Mouse (Mus musculus): ENCODE results near the gene Tpst1.
"Not testable (repeated sequence)": the region's sequence is repeated elsewhere in the genome, so short reads cannot be mapped to it uniquely, and the experiment has no call there.

Gene Tpst1

GRCm38 (mm10) chr5:130073026-130073425 is at the start of gene Tpst1:
Tpst1 (plus strand) TSS chr5:130073326.
- no peak for DNase-seq

- peak; percentile 65 for DNase-seq
Observed at GRCm38 (mm10) chr5:130023767-130024539, 49.2 kb upstream of the Tpst1 start.

GRCm38 (mm10) chr5:130027134-130027533 is 46.0 kb upstream of the Tpst1 start:
- no peak for DNase-seq

- DNase-seq, result no peak
Observed at GRCm38 (mm10) chr5:130027696-130028095, 45.4 kb upstream of the Tpst1 start.

GRCm38 (mm10) chr5:130029142-130029897 is 43.8 kb upstream of the Tpst1 start, which contains the start of the genes Asl and Crcp:
Asl (minus strand) TSS chr5:130029247.
Crcp (plus strand) TSS chr5:130029290.
- DNase-seq, result peak; percentile 85

GRCm38 (mm10) chr5:130031410-130032390 is 41.4 kb upstream of the Tpst1 start:
- no peak for DNase-seq

- DNase-seq, result no peak
Observed at GRCm38 (mm10) chr5:130033869-130034268, 39.3 kb upstream of the Tpst1 start.

- not testable (repeated sequence) for DNase-seq
Observed at GRCm38 (mm10) chr5:130036300-130036699, 36.8 kb upstream of the Tpst1 start.

GRCm38 (mm10) chr5:130037752-130038455 is 35.2 kb upstream of the Tpst1 start:
- DNase-seq, result peak; percentile 47

GRCm38 (mm10) chr5:130040797-130041196 is 32.3 kb upstream of the Tpst1 start:
- no peak for DNase-seq

GRCm38 (mm10) chr5:130041262-130041661 is 31.9 kb upstream of the Tpst1 start:
- no peak for DNase-seq

- no peak for DNase-seq
Observed at GRCm38 (mm10) chr5:130043741-130044140, 29.4 kb upstream of the Tpst1 start.

GRCm38 (mm10) chr5:130044201-130044695 is 28.9 kb upstream of the Tpst1 start:
- DNase-seq, result no peak

GRCm38 (mm10) chr5:130046100-130046499 is 27.0 kb upstream of the Tpst1 start:
- no peak for DNase-seq

GRCm38 (mm10) chr5:130046589-130046988 is 26.5 kb upstream of the Tpst1 start:
- DNase-seq, result no peak

GRCm38 (mm10) chr5:130047013-130047412 is 26.1 kb upstream of the Tpst1 start:
- no peak for DNase-seq

GRCm38 (mm10) chr5:130048786-130049520 is 24.2 kb upstream of the Tpst1 start:
- DNase-seq, result no peak

- DNase-seq, result no peak
Observed at GRCm38 (mm10) chr5:130050416-130050815, 22.7 kb upstream of the Tpst1 start.

- DNase-seq, result no peak
Observed at GRCm38 (mm10) chr5:130051073-130051860, 21.9 kb upstream of the Tpst1 start.

- no peak for DNase-seq
Observed at GRCm38 (mm10) chr5:130052510-130052909, 20.6 kb upstream of the Tpst1 start.
